Mouse (Mus musculus) intestine, embryonic 14.5 days (tissue): ENCODE data around the gene Gm28230. TPM values are rescaled to one million over a fixed set of nuclear protein-coding genes. Genes with fewer than 3 reads are reported as not detected.
A peak's percentile ranks its signal among the peaks of the same experiment; 100 is the strongest.

Experiments
- ATAC-seq: fragments of 200-750 bp; cut with Nextera tagmentation; replicated peaks from 2 replicates; pipeline ENCODE4 v1.8.0; 2017; ENCODE audit warnings: low read depth, moderate number of reproducible peaks, moderate TSS enrichment, moderate library complexity; ENCODE audit not compliant: low FRiP score, low TSS enrichment
- DNase-seq: peaks from one replicate; pipeline ENCODE4 v3.0.0-alpha.2; 2018; ENCODE audit warnings: low spot score
- H3K27ac ChIP-seq: fragments of 300-500 bp; sonication (generic); 2 replicates; pipeline ENCODE4 v1.5.1; 2014; ENCODE audit warnings: low read depth, mild to moderate bottlenecking, control low read depth
- H3K27me3 ChIP-seq: fragments of 300-500 bp; sonication (generic); replicated peaks from 2 replicates; pipeline ENCODE4 v1.6.1; 2014; ENCODE audit warnings: low read length, control low read depth; ENCODE audit not compliant: control insufficient read depth, insufficient read depth
- H3K36me3 ChIP-seq: fragments of 300-500 bp; sonication (generic); 2 replicates; pipeline ENCODE4 v1.6.1; 2014; ENCODE audit warnings: low read length, control low read depth; ENCODE audit not compliant: control insufficient read depth, insufficient read depth
- H3K4me1 ChIP-seq: fragments of 300-500 bp; sonication (generic); replicated peaks from 2 replicates; pipeline ENCODE4 v1.6.1; 2014; ENCODE audit warnings: low read length, control low read depth, mixed read lengths; ENCODE audit not compliant: control insufficient read depth, insufficient read depth
- H3K4me2 ChIP-seq: fragments of 300-500 bp; sonication (generic); 2 replicates; pipeline ENCODE4 v1.6.1; 2014; ENCODE audit warnings: low read length
- H3K4me3 ChIP-seq: fragments of 300-500 bp; sonication (generic); 2 replicates; pipeline ENCODE4 v1.5.1; 2014; ENCODE audit warnings: low read depth, low read length, control low read depth, mixed read lengths
- H3K9ac ChIP-seq: fragments of 300-500 bp; sonication (generic); 2 replicates; pipeline ENCODE4 v1.6.1; 2014; ENCODE audit warnings: mild to moderate bottlenecking, low read length
- H3K9me3 ChIP-seq: fragments of 300-500 bp; sonication (generic); 2 replicates; pipeline ENCODE4 v1.6.1; 2016; ENCODE audit warnings: low read length, control low read depth; ENCODE audit not compliant: control insufficient read depth
- WGBS: fragments of 180-500 bp; shearing (Covaris S2); extraction: QIAGEN DNeasy Blood & Tissue Kit; methylation state at CpG from one replicate; pipeline ENCODE4 v1.1.7; 2014; 5-methylcytosine and 5-hydroxymethylcytosine counted together
- polyA plus RNA-seq: library from polyadenylated mRNA; unstranded; fragments of >200 nt; fragmentation: Nextera tagmentation; extraction: Ambion mirVana; gene quantifications from 2 replicates; pipeline ENCODE4 v1.2.1, GENCODE M21; 2014

The Gm28230 gene
- polyA plus RNA-seq, 1 experiment from 2014 or later, result 0.38 TPM

GRCm38 (mm10) chr2:74711721-74712621 lies 14.6 kb upstream of the Gm28230 start, which contains the start of the genes Hoxd3 and Hoxd4:
Gene Hoxd3, plus strand, starts transcription at chr2:74711927.
Gene Hoxd4, plus strand, starts transcription at chr2:74711929.
- H3K4me3 ChIP-seq, result peak within 1 kb of the TSS; percentile 59
- no peaks in the 10 kb centered on the region for H3K36me3 ChIP-seq
- H3K4me2 ChIP-seq, result peak within 1 kb of the TSS; percentile 62
- whole genome bisulfite sequencing, result under 1% methylated on average over 65 of the region's 65 CpGs
- peaks cover 71% of the 10 kb centered on the region for H3K27me3 ChIP-seq
- H3K27ac ChIP-seq, result peak within 1 kb of the TSS; percentile 87
- DNase-seq, result peak; percentile 85
- H3K9me3 ChIP-seq, result no peaks in the 10 kb centered on the region
- H3K9ac ChIP-seq, result peak within 1 kb of the TSS; percentile 51
- H3K4me1 ChIP-seq, result 0 out of 2 replicates have a peak, but pooled peaks cover 3% of the 10 kb centered on the region
- peak; percentile 55; the same call in 1 of the 2 replicates for ATAC-seq

GRCm38 (mm10) chr2:74713239-74714150 lies 13.0 kb upstream of the Gm28230 start:
- H3K9ac ChIP-seq, result peak overlapping the region; percentile 51; the same call in 1 of the 2 replicates
- H3K36me3 ChIP-seq, result no peaks in the 10 kb centered on the region
- peak overlapping the region; percentile 59 for H3K4me3 ChIP-seq
- WGBS, result 18% methylated on average over 19 of the region's 19 CpGs
- H3K27me3 ChIP-seq, result peaks cover 65% of the 10 kb centered on the region
- 0 out of 2 replicates have a peak, but pooled peaks cover 3% of the 10 kb centered on the region for H3K4me1 ChIP-seq
- H3K4me2 ChIP-seq, result peak overlapping the region; percentile 62
- H3K9me3 ChIP-seq, result no peaks in the 10 kb centered on the region
- peak overlapping the region; percentile 1; the same call in 1 of the 2 replicates for H3K27ac ChIP-seq
- DNase-seq (no peak), ATAC-seq (no peak)

- Histone ChIP-seq H3K4me3 (peak overlapping the region; percentile 59), H3K27me3 (peaks cover 61% of the 10 kb centered on the region), H3K9ac (peak overlapping the region; percentile 23; the same call in 1 of the 2 replicates), H3K27ac (peak overlapping the region; percentile 1; the same call in 1 of the 2 replicates), H3K4me2 (peak overlapping the region; percentile 62), H3K4me1 (0 out of 2 replicates have a peak, but pooled peaks cover 3% of the 10 kb centered on the region), H3K36me3 (no peaks in the 10 kb centered on the region), H3K9me3 (no peaks in the 10 kb centered on the region)
- WGBS, result 13% methylated on average over 18 of the region's 18 CpGs
- DNase-seq, result no peak
- ATAC-seq, result no peak
Measured at GRCm38 (mm10) chr2:74714156-74714789, 12.3 kb upstream of the Gm28230 start.

GRCm38 (mm10) chr2:74714881-74715280 lies 11.6 kb upstream of the Gm28230 start:
- Histone ChIP-seq H3K27me3 (peaks cover 61% of the 10 kb centered on the region), H3K4me3 (peak overlapping the region; percentile 14; the same call in 1 of the 2 replicates)

GRCm38 (mm10) chr2:74715504-74716241 lies 10.9 kb upstream of the Gm28230 start:
- 3% methylated on average over 26 of the region's 26 CpGs for WGBS
- H3K9ac ChIP-seq, result no peak overlapping the region
- 0 out of 2 replicates have a peak, but pooled peaks cover 3% of the 10 kb centered on the region for H3K4me1 ChIP-seq
- DNase-seq (peak; percentile 99), ATAC-seq (peak; percentile 72)
- H3K4me3 ChIP-seq, result peak overlapping the region; percentile 25
- no peaks in the 10 kb centered on the region for H3K36me3 ChIP-seq
- peaks cover 60% of the 10 kb centered on the region for H3K27me3 ChIP-seq
- no peaks in the 10 kb centered on the region for H3K9me3 ChIP-seq
- H3K4me2 ChIP-seq, result peak overlapping the region; percentile 62
- no peak overlapping the region for H3K27ac ChIP-seq

More at GRCm38 (mm10) chr2:74714881-74715280, 11.6 kb upstream of the Gm28230 start:
- Histone ChIP-seq H3K4me1 (0 out of 2 replicates have a peak, but pooled peaks cover 3% of the 10 kb centered on the region), H3K27ac (peak overlapping the region; percentile 1; the same call in 1 of the 2 replicates), H3K9me3 (no peaks in the 10 kb centered on the region), H3K9ac (peak overlapping the region; percentile 14; the same call in 1 of the 2 replicates), H3K4me2 (peak overlapping the region; percentile 62), H3K36me3 (no peaks in the 10 kb centered on the region)
- ATAC-seq, result peak; percentile 58; the same call in 1 of the 2 replicates
- 3% methylated on average over 14 of the region's 14 CpGs for WGBS
- no peak for DNase-seq

- H3K4me1 ChIP-seq, result peaks cover 22% of the 10 kb centered on the region
- no peak overlapping the region for H3K27ac ChIP-seq
- no peaks in the 10 kb centered on the region for H3K36me3 ChIP-seq
- H3K4me3 ChIP-seq, result no peak overlapping the region
- H3K27me3 ChIP-seq, result peaks cover 74% of the 10 kb centered on the region
- H3K4me2 ChIP-seq, result no peak overlapping the region
- WGBS, result 36% methylated on average over 2 of the region's 2 CpGs
- H3K9ac ChIP-seq, result no peak overlapping the region
- DNase-seq (no peak), ATAC-seq (no peak)
- H3K9me3 ChIP-seq, result no peaks in the 10 kb centered on the region
Measured at GRCm38 (mm10) chr2:74720384-74720783, 6.1 kb upstream of the Gm28230 start.

- ATAC-seq, result 0 out of 2 replicates have a peak, but pooled peaks have one; percentile 51
- Histone ChIP-seq H3K36me3 (no peaks in the 10 kb centered on the region), H3K27me3 (peaks cover 80% of the 10 kb centered on the region), H3K4me1 (peaks cover 19% of the 10 kb centered on the region), H3K9ac (no peak overlapping the region), H3K4me2 (no peak overlapping the region), H3K27ac (no peak overlapping the region), H3K9me3 (no peaks in the 10 kb centered on the region), H3K4me3 (no peak overlapping the region)
- 27% methylated on average over 5 of the region's 5 CpGs for WGBS
- DNase-seq, result peak; percentile 68
Measured at GRCm38 (mm10) chr2:74720955-74721491, 5.5 kb upstream of the Gm28230 start.
